Mouse (Mus musculus): ENCODE measurements around the gene Nsdhl. TPM values are rescaled to one million over a fixed set of nuclear protein-coding genes. Genes with fewer than 3 reads are reported as not detected.

Gene Nsdhl
- polyA plus RNA-seq (2014; fragmentation: Nextera tagmentation; extraction: Ambion mirVana) = 22.5 and 23.3 TPM in 2 replicates

- H3K27me3 ChIP-seq (ENCODE audit: insufficient read depth, low read length) = no peaks in the 10 kb centered on the region
- DNase-seq (peak; percentile 92), ATAC-seq (ENCODE audit: insufficient read depth) (peak; percentile 99)
- H3K27ac ChIP-seq (ENCODE audit: low read depth) = no peak within 1 kb of the TSS
- H3K4me3 ChIP-seq (ENCODE audit: low read depth, low read length) = peak within 1 kb of the TSS; percentile 53
- H3K36me3 ChIP-seq (ENCODE audit: insufficient read depth) = peaks cover 8% of the 10 kb centered on the region; the same call in 1 of the 2 replicates
- peak within 1 kb of the TSS; percentile 41 for H3K9ac ChIP-seq
- H3K4me2 ChIP-seq = peak within 1 kb of the TSS; percentile 60
- H3K4me1 ChIP-seq (ENCODE audit: insufficient read depth) = no peaks in the 10 kb centered on the region
- WGBS = 15% methylated on average over 41 of the region's 41 CpGs
- TF ChIP-seq CTCF (IDR thresholded peaks at IDR 0.05; ENCODE audit: low read depth) = no peak
- H3K9me3 ChIP-seq (ENCODE audit: low read depth, low read length) = no peaks in the 10 kb centered on the region
These were observed at the start of gene Nsdhl, which contains the start of gene Cetn2 for GRCm38 (mm10) chrX:72917884-72918681. Gene Nsdhl, plus strand, starts transcription at chrX:72918557. Gene Cetn2, minus strand, starts transcription at chrX:72918411.

GRCm38 (mm10) chrX:72895388-72896054 is 22.8 kb upstream of the Nsdhl start:
- no peaks in the 10 kb centered on the region for H3K4me1 ChIP-seq (ENCODE audit: insufficient read depth)
- no peak overlapping the region for H3K27ac ChIP-seq (ENCODE audit: low read depth)
- WGBS = 63% methylated on average over 5 of the region's 5 CpGs
- H3K4me2 ChIP-seq = no peak overlapping the region
- no peaks in the 10 kb centered on the region for H3K27me3 ChIP-seq (ENCODE audit: insufficient read depth, low read length)
- no peak for DNase-seq
- H3K9me3 ChIP-seq (ENCODE audit: low read depth, low read length) = no peaks in the 10 kb centered on the region
- H3K9ac ChIP-seq = no peak overlapping the region
- H3K4me3 ChIP-seq (ENCODE audit: low read depth, low read length) = no peak overlapping the region
- no peak for ATAC-seq (ENCODE audit: insufficient read depth)
- no peaks in the 10 kb centered on the region for H3K36me3 ChIP-seq (ENCODE audit: insufficient read depth)
- no peak for TF ChIP-seq CTCF (IDR thresholded peaks at IDR 0.05; ENCODE audit: low read depth)

DNA sequence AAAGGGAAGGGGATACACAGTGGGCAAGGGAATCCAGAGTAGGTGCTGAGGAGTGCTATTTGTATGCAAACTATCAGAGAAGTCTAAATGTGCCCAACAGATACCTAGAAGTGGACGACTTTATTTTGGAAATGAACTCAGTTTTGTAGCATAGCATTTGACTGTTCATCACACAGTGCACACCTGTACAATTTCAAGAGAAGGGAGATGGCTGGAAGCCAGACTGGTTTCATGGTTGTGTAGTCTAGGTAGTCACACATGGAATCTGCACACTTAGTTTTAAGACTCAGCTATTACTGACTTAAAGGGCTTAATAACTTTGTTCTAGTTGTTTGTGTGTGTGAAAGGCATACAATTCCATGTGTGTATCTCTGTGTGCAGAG is 22.3 kb upstream of the Nsdhl start:
- H3K27ac ChIP-seq (ENCODE audit: low read depth) = no peak overlapping the region
- H3K27me3 ChIP-seq (ENCODE audit: insufficient read depth, low read length) = no peaks in the 10 kb centered on the region
- 67% methylated on average over 1 of the region's 1 CpGs for WGBS
- no peak for TF ChIP-seq CTCF (IDR thresholded peaks at IDR 0.05; ENCODE audit: low read depth)
- no peaks in the 10 kb centered on the region for H3K4me1 ChIP-seq (ENCODE audit: insufficient read depth)
- ATAC-seq (ENCODE audit: insufficient read depth) (no peak), DNase-seq (no peak)
- H3K4me3 ChIP-seq (ENCODE audit: low read depth, low read length) = no peak overlapping the region
- H3K4me2 ChIP-seq = no peak overlapping the region
- H3K9ac ChIP-seq = no peak overlapping the region
- no peaks in the 10 kb centered on the region for H3K9me3 ChIP-seq (ENCODE audit: low read depth, low read length)
- H3K36me3 ChIP-seq (ENCODE audit: insufficient read depth) = no peaks in the 10 kb centered on the region

- no peak overlapping the region for H3K4me2 ChIP-seq
- 14% methylated on average over 1 of the region's 1 CpGs for WGBS
- ATAC-seq (ENCODE audit: insufficient read depth) = no peak
- H3K36me3 ChIP-seq (ENCODE audit: insufficient read depth) = no peaks in the 10 kb centered on the region
- H3K4me3 ChIP-seq (ENCODE audit: low read depth, low read length) = no peak overlapping the region
- TF ChIP-seq CTCF (IDR thresholded peaks at IDR 0.05; ENCODE audit: low read depth) = no peak
- H3K9me3 ChIP-seq (ENCODE audit: low read depth, low read length) = no peaks in the 10 kb centered on the region
- no peak overlapping the region for H3K9ac ChIP-seq
- DNase-seq = peak; percentile 7
- H3K4me1 ChIP-seq (ENCODE audit: insufficient read depth) = no peaks in the 10 kb centered on the region
- no peaks in the 10 kb centered on the region for H3K27me3 ChIP-seq (ENCODE audit: insufficient read depth, low read length)
- no peak overlapping the region for H3K27ac ChIP-seq (ENCODE audit: low read depth)
These were observed 15.8 kb upstream of the Nsdhl start for GRCm38 (mm10) chrX:72902530-72902929.

- TF ChIP-seq CTCF (IDR thresholded peaks at IDR 0.05; ENCODE audit: low read depth) = no peak
- Histone ChIP-seq H3K4me2 (no peak overlapping the region), H3K4me3 (ENCODE audit: low read depth, low read length) (no peak overlapping the region), H3K36me3 (ENCODE audit: insufficient read depth) (no peaks in the 10 kb centered on the region), H3K27ac (ENCODE audit: low read depth) (no peak overlapping the region), H3K27me3 (ENCODE audit: insufficient read depth, low read length) (no peaks in the 10 kb centered on the region), H3K9me3 (ENCODE audit: low read depth, low read length) (no peaks in the 10 kb centered on the region), H3K9ac (no peak overlapping the region), H3K4me1 (ENCODE audit: insufficient read depth) (no peaks in the 10 kb centered on the region)
- DNase-seq (no peak), ATAC-seq (ENCODE audit: insufficient read depth) (no peak)
- 72% methylated on average over 6 of the region's 6 CpGs for WGBS
These were observed 10.5 kb upstream of the Nsdhl start for GRCm38 (mm10) chrX:72907619-72908403.

- 22% methylated on average over 2 of the region's 2 CpGs for WGBS
- H3K9ac ChIP-seq = no peak overlapping the region
- H3K4me1 ChIP-seq (ENCODE audit: insufficient read depth) = no peaks in the 10 kb centered on the region
- ATAC-seq (ENCODE audit: insufficient read depth) (peak; percentile 68; the same call in 1 of the 2 replicates), DNase-seq (peak; percentile 76)
- H3K27me3 ChIP-seq (ENCODE audit: insufficient read depth, low read length) = no peaks in the 10 kb centered on the region
- no peak overlapping the region for H3K4me3 ChIP-seq (ENCODE audit: low read depth, low read length)
- no peak overlapping the region for H3K27ac ChIP-seq (ENCODE audit: low read depth)
- H3K9me3 ChIP-seq (ENCODE audit: low read depth, low read length) = no peaks in the 10 kb centered on the region
- no peaks in the 10 kb centered on the region for H3K36me3 ChIP-seq (ENCODE audit: insufficient read depth)
- TF ChIP-seq CTCF (IDR thresholded peaks at IDR 0.05; ENCODE audit: low read depth) = peak; percentile 63
- H3K4me2 ChIP-seq = no peak overlapping the region
These were observed 10.0 kb upstream of the Nsdhl start for GRCm38 (mm10) chrX:72908404-72908741.

- DNase-seq = no peak
- Histone ChIP-seq H3K9ac (no peak overlapping the region), H3K36me3 (ENCODE audit: insufficient read depth) (peaks cover 8% of the 10 kb centered on the region; the same call in 1 of the 2 replicates), H3K4me1 (ENCODE audit: insufficient read depth) (no peaks in the 10 kb centered on the region), H3K27me3 (ENCODE audit: insufficient read depth, low read length) (no peaks in the 10 kb centered on the region), H3K9me3 (ENCODE audit: low read depth, low read length) (no peaks in the 10 kb centered on the region), H3K4me2 (no peak overlapping the region), H3K4me3 (ENCODE audit: low read depth, low read length) (no peak overlapping the region), H3K27ac (ENCODE audit: low read depth) (no peak overlapping the region)
- TF ChIP-seq CTCF (IDR thresholded peaks at IDR 0.05; ENCODE audit: low read depth) = no peak
- WGBS = 83% methylated on average over 1 of the region's 1 CpGs
- no peak for ATAC-seq (ENCODE audit: insufficient read depth)
These were observed 6.7 kb upstream of the Nsdhl start for GRCm38 (mm10) chrX:72911611-72912010.
